Mouse (Mus musculus): ENCODE measurements around the gene Nup54. TPM values are rescaled to one million over a fixed set of nuclear protein-coding genes. Genes with fewer than 3 reads are reported as not detected.

The Nup54 gene
- total RNA-seq, 2 experiments from 2014 or later, result 9.1 to 9.7 TPM

DNA sequence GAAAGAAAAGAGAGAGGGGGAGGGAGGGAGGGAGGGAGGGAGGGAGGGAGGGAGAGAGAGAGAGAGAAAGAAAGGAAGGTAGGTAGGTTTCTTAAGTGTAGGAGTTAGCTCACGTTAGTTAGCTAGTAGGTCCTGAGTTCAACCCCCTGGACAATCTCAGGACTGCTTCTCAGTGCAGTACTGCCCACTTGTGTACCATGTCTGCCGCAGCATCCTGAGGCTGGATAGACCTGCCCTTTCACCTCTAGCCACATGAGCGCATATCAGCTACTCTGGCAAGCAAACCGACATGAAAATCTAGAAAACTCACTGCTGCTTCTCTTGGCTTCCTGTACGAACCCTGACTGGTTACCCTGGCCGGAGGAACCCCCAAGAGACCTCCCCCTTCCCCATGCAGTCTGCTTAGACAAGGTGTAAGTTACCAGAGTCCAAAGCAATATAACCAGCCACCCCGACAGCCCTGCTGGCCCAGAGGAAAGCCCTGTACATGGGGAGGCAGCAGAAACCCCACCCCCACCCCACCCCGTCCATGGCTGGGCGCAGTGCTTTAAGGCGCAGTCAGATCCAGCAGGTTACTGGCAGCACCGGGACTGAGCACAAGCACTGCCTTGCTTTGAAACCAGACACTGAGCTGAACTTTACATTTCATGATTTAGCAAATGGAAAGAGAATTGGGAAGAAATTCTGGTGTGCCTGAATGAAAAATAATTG is 21.6 kb downstream of the Nup54 start:
- DNase-seq, result no peak

DNA sequence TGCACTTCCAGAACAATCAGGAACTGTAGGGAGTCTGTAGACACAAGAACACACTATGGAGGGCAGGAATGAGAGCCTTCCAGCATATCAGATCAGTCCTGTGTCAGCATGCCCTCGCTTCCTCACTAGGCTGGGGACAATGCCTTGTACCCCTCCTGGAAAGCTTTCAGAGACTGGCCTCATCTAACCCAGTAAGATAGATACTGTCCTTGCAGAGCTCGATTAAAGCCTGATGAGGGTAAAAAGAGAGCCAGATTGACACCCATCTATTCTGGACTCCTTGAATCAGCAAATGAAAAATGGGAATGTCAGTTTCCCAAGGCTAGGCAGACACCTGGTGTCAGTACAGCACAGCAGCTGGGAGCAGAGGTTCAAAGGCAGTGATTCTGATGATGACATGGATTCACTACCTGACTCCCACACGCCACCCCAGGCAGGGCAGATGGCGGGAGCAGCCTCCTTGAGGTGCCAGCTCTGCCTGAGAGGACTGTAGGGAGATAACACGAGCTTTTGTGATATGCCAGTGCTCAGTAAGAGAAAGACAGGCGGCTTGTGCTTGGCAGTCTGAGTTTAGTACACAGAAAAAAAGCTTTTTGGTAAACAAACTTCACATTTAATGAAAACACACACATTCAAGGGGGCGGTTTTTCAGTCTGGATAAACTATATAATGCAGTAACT is 23.4 kb downstream of the Nup54 start:
- DNase-seq, result no peak

DNA sequence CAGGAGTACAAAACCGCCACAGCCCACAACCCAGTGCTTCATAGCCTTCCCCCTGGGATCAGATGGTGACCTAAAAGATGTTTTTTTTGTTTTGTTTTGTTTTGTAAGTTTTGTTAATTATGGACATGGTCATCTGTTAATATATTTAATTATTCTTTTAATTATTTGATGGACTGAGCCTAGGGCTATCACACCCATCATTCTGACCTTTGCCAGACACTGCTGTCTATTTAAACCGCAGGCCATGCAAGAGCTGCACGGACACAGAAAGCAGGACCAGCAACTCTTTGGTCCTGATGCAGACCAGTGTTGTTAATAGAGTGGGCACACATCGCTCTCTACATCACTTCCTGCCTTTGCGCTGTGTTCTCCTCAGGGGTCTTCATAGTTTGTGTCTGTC is 24.5 kb downstream of the Nup54 start:
- DNase-seq, result no peak

DNA sequence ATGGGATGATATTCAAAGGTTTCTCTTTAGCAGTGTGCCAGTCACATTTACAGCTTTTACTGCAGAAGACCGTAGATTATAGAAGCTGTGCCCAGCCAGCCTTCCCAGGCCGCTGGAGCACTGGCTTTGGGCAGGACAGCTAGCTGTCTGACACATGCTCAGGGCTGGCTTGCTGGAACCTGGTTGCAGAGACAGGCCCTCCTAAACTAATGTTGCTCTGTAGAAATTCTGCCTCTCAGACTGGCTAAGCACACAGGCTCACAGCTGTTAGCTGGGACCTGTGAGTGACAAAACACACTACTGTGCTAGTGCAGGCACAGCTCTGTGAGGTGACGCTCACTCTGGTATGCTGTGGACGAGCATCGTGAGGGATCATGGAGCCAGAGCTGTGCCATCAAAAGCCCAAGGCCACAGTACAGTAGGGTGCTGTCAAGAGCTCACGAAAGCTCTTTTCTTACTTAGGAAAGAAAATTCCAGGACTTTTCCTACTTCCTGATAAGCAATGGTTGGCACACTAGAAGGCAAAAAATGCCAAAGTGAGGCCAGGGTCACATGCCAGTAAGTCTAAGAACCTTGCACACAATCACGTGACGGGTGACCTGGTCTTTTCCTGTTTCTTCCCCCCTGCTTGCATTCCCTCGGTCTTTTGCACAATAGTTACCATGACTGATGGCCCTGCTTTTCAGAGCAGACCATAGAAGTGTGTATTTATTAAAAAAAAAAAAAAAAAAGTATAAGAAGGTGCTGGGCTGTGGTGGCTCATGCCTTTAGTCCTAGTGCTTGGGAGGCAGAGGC is 25.5 kb downstream of the Nup54 start:
- no peak for DNase-seq

DNA sequence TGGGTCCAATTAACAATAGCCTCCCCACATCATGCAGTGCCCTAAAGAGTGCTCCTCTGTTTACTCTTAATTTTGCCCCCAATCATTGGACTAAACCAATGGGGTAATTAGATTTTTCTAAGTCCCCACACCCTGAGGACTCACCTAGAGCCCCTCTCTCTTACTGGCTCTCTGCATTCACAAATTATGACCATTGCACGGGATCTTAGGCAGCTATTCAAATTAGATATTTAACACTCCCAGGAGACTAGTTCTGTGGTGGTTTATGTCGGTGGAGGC is 30.7 kb downstream of the Nup54 start:
- DNase-seq, result no peak

DNA sequence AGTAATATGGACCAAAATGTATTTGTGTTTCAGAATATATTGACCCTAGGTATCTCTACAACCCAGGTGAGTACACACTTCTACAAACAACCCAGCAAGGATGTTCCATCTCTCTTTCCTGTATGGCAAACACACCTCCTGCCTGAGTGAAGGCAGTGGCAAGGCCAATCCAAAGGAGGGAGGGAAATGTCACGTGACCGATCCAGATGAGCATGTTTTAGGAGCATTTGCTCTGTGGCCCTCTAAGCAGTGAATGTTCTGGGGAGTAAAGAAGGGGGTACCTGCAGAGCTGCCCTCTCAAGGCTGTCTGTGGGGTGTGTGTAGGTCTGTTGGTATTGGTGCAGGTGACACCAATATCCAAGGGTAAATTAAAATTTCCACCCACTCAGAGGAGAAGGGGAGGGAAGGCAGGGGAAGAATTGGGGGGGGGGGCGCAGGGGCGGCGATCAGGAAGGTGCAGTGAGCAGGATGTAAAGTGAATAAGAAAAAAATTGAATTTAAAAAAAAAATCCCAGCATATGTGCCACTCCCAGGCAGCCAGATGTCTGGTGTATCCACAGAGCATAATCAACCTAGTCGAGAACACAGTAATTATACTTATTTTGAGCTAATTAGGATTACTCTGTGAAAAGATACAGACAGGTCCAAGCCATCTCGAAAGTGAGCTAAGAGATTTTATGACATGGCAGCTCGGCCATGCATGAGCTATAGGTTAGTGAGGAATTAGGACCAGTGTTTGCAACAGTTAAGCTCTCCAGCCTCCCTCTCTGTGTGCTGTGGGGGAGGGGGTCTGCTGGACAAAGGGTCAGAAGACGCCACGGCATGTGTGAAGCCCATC is 31.2 kb downstream of the Nup54 start:
- DNase-seq, result no peak

DNA sequence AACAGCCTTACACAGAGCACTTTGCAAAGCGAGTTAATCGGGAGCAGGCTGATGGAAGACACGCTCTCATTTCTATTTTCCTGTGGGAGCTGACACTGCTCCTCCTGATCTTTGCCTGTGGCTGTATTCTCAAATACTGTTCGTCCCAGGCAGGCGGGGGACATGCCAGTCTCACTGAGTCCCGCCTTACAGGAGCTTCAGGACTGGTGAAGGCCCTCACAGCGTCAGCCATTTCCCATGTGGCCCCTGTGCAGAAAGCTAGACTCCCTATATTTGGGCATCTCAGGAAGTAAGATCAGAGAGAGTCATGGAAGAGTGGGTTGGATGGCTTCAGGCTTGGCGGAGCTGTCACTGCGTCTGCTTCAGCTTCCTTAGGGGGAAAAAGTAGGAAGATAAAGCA is 32.2 kb downstream of the Nup54 start:
- DNase-seq, result no peak

DNA sequence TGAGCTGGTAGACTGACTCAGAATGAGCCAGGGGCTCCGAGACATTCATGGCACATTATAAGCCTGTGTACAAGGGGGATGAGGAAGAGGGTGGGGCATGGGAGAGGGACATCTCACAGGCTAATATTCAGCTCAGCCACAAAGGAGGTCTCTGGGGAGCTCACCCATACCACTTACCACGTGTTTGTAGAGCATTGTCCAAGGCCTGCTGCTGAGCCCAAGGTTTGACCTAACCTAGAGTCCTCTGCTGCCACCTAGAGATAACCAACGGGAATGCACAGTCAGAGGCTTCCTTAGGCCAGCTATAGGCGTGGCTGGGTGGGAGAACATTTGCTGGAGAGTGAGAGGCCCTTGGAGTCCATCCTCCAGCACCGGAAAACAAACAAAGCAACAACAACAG is 36.9 kb downstream of the Nup54 start:
- peak; percentile 66 for DNase-seq

DNA sequence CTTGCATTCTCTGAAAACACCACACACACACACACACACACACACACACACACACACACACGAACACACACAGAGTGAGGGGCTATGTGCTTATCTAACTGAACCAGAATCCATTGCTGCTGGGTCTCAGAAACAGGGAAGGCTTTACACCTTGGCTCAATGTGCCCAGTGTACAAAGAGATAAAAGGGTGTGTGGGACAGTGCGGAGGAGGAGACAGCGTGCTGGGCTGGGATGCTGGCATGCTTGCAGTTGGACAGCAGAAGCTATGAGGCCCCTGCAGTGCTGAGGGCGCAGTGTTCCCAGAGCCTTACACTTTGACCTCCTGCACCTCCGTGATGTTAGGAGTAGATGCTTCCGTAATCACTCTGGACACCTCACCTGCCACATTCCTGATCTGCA is 38.5 kb downstream of the Nup54 start:
- no peak for DNase-seq

DNA sequence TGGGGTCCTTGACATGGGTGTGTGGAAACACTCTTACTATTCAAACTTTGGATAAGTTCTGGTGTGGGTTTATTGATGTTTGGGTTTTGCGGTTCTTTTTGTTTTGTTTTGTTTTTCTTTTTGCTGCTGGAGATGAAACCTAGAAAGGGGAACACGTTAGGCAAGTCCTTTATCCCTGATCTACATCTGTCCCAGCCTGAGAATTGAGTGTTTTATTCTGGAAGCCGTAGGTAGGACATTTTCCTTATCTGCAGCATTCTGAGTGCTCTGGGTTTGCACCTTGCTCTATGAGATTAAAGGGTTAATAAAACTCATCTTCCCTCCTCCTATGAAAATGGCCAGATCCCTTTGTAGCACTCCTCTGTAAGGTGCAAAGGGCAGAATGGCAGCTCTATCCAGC is 39.3 kb downstream of the Nup54 start:
- DNase-seq, result no peak

DNA sequence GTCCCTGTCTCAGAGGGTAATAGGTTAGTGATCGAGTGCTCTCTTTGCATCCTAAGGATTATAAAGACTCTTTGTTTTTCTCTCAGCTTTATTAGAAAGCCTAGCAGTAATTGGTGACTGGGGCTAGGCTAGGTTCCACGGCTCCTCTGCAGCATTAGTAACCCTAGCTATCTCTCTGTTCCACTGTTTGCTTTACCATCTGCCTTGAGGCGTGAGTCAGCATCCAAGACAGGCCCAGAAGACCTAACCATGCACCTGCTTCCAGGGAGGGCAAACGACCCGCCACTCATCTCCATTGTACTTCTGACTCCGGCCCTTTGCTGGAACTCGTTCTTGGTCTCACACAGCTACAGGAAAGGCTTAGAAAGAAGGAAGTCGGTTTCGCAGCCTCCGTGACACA is 41.2 kb downstream of the Nup54 start:
- no peak for DNase-seq

DNA sequence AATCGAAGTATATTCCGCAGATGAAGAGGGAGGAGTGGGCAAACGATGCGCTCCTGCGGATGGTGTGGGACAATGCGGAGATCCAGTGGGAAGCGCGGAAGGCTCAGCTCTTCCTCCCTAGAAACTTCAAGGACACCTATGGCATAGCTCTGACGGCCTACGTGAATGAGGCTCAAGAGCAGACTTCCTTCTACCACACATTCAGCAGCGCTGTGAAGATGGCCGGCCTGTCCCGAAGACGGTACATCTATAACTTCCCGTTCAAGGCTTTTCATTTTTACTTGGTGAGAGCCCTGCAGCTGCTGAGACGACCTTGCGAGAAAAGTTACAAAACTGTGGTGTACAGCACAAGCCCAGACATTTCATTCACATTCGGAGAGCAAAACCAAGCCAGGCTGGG is 42.5 kb downstream of the Nup54 start:
- DNase-seq, result no peak

DNA sequence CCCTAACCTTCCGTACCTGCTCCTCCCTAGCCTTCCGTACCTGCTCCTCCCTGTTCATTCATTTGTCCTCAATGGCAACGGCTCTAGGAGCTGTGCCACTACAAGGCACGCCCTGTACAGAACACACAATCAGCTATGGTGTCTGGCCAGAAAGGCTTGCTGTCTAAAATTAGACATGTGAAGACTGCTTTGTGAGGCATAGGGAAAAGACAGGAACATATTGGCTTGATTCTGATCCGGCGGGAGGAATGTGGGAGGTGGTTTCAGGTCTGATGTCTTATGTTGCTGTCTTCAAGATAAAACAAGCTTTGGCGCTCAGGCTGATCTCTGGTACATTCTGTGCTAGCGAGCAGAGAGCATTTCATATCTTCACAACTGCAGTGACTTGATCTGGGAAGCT is 44.4 kb downstream of the Nup54 start:
- DNase-seq, result peak; percentile 74

DNA sequence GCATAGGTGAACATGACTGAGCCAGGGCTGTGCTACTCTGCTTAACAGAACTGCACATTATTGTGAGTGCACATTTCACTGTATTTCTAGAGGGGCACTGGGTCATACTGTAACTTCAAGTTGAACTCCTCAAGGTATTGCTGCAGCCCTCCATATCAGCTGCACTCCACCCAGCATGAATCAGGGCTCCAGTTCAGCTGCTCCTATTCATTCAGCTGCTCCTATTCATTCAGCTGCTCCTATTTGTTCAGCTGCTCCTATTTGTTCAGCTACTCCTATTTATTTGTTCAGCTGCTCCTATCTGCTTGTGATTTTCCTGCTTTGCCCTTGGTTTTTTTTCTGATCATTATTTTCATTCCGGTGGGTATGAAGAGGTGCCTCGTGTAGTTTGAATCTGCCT is 45.0 kb downstream of the Nup54 start:
- DNase-seq, result no peak

DNA sequence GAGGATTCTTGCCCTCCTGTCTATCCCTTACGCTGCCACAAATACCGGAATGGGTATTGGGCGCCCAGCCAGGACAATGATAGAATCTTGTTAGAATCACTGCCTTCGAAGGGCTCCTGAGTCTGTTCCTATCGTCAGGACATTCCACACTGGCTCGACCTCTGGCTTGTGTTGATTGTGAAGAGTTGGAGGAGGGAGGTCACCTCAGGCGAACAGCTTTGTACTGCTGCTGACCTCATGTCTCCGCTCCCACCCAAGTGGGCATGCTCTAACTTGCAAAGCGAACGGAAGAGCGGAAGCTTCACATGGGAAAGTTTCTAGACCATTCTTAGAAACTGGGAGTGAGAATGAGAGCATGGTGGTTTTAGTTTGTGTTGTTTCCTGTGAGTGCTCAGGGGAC is 47.6 kb downstream of the Nup54 start:
- peak; percentile 75 for DNase-seq

DNA sequence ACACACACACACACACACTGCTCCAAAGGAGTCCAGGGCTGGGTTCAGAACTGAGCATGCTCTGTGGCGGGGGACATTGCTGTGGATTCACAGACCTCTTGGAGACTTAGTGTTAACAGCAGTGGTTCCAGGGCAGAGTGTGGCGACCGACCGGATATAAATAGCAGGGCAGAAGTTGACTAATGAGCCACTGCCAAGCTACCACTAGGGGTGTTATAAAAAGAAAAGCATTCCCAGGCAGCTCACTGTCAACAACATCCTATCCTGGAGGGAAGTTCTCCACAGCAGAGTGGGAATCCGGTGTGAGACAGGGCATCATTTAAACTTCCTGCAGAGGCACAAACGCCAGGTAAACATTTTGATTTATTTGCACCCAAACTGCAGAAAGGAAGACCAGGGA is 48.4 kb downstream of the Nup54 start:
- peak; percentile 56 for DNase-seq

DNA sequence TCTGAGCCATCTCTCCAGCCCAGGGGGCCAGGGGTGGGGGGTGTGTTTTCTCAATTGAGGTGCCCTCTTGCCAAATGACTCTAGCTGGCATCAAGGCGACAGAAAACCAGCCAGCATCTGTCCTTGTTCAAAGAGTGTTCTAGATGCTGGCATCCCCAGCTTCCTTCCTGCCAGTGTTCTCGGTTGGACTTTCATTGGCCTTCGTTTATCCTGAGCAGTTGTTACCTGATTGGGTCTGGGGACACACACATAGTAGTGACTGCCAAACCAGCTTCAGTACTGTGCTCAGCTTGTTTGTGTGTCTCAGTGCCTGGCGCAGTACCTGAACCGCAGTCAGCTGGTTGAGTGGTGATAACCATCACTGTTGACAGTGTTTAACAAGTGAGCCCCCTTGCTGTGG is 48.9 kb downstream of the Nup54 start:
- DNase-seq, result peak; percentile 31

DNA sequence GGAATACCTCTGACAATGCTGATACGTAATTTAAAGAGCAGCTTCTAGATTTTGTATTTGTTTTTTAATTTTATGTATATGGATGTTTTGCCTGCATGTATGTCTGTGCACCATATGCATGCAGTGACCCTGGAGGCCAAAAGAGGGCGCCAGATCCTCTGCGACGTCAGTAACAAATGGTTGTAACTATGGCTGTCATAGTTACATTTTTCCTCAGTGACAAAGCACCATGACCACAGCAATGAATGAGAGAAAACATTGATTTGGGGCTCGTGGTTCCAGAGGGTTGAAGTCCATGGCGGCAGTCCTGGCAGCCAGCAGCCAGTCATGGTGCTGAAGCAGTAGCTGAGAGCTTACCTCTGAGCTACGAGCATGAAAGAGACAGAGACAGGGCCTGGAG is 50.2 kb downstream of the Nup54 start:
- DNase-seq, result no peak

DNA sequence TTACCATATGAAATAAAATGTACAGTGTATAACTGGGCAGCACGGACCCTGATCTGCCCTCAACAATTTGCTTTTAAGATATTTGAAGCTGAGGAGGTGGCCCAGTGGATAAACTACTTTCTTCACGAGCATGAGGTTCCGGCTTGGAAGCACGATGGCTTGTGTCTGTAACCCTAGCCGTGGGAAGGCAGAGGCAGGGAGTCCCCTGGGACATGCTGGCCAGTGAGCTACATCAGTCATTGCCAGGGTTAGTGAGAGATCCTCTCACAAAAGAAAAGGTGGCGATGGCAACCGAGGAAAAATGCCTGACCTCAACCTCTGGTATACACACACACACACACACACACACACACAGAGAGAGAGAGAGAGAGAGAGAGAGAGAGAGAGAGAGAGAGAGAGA is 51.3 kb downstream of the Nup54 start:
- DNase-seq, result peak; percentile 60

DNA sequence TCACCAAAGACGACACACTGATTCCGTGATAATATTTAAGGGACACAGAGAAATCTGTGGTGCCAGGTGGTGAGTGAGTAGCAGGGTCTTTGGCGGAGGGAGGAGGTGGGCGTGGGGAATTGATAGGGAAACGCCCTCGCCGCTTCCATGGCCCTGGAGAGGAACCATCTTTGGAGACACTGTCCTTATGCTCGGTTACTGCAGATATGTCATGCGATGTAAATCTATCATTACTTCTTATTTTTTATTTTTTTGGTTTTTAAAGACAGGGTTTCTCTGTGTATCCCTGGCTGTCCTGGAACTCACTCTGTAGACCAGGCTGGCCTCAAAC is 52.7 kb downstream of the Nup54 start:
- no peak for DNase-seq

DNA sequence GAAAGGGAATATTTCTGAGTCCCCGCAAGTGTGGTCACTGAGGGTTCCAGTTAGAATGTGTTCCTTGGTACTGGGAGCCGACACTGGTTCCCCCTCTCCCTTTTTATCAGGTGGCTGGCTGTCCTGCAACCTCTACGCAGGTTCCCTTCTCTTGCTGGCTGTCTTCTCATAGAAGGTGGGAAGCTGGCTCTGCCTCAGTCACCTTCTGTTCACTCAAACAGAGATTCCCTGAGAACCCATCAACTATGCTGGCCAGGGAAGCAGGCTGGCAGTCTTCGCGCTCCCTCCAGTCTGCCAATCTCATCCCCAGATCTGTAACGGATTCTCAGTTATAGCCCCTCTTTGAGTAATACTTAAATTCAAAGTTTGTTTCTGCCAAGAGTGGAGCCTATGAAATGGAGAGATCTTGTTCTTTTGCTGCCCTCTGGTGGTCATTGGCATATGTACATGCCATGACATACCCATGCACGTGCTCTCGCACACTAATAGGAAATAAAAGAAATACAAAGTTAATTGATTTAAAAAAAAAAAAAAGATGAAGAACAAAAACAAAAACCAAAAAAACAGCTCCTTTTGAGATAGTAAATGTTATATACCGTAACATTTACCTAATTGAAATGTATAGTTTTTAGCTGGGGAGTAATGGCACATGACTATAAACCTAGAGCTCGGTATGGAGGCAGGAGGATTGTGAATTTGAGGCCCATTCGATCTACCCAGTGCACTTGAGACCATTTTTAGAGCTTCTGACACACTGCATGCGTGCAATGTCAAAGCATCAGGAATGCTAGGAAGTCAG is 53.3 kb downstream of the Nup54 start:
- DNase-seq, result peak; percentile 52

DNA sequence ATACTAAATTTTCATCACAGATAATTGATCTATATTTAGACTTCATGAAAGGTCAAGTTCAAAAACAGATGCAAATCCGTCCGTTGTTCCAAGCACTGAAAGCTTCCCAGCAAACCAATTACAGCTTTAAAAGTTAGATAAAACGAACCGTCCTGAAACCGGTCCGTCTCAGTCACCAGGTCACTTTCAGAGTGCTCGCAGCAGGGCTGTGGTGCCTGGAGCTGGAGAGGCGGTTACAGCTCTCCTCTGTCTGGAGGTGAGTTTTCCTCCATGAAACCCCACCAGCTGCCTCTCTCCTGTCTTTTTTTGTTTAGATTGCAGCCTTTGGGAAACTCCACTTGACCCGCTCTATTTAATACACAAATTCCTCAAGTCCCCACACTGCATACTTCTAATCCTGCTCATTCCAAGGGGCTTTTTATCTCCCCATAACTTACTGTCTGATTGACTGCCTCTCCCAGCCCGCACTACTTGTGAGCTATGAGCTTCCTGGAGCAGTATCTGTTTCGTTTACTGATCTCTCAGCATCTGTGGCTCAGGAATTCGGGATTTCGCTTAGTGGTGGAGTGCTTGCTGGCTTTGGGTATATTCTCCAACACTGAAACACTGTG is 58.1 kb downstream of the Nup54 start:
- DNase-seq, result no peak
